Mouse (Mus musculus) stomach, postnatal 0 days (tissue): Measurements from ENCODE around the gene Dnah2.

Source experiments
- CTCF ChIP-seq: IDR thresholded peaks from 2 replicates; pipeline ENCODE4 v1.5.1; 2016; ENCODE audit warnings: antibody characterized with exemption, low read depth, mild to moderate bottlenecking, moderate library complexity
- EP300 ChIP-seq: optimal IDR thresholded peaks from 2 replicates; pipeline ENCODE3; 2016; ENCODE audit warnings: antibody characterized with exemption

DNA sequence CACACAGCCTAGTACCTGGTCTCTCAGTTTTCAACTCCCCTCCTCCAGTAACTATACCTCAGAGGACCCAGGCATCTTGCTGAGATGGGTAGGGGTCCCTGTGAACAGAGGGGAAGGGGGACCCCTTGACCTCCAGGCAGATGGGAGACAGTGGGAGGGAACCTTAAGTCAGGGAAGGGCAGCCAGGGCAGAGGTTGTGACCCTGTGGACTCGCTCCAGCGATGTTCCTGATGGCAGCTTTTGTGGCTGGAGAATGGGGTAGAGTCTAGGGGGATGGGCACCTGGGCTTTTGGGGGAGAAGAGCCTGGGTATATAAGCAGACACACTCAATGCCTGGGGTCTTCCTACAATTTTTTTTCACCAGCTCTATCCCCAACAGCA is 4.4 kb upstream of the Dnah2 start:
- TF ChIP-seq CTCF (no peak), EP300 (no peak)
